Mouse (Mus musculus) megakaryocyte, adult 5-6 weeks (primary cell): ENCODE measurements around the gene Trabd2b. TPM values are rescaled to one million over a fixed set of nuclear protein-coding genes. Genes with fewer than 3 reads are reported as not detected.

Source experiments
- ATAC-seq: 2 replicates; pipeline ENCODE4 v1.8.0; 2016; ENCODE audit warnings: mild to moderate bottlenecking, inconsistent platforms; ENCODE audit not compliant: poor library complexity, severe bottlenecking
- total RNA-seq, 2 experiments: library from RNA; stranded (forward) in 1 of 2; stranded (reverse) in 1 of 2; fragments of 153-499, 151-499 nt in 1 of 2; fragments of 221-1000, 200-1000 nt in 1 of 2; gene quantifications; 2 replicates each; pipeline versions ENCODE4 v1.2.3 to v1.2.4; 2015 to 2017

The Trabd2b gene
- total RNA-seq (2015): not detected in 2 replicates
- under 0.01 TPM in 1 of 2 replicates, not detected in the other for total RNA-seq (2017)

- ATAC-seq: no peak
These were observed at the start of gene Trabd2b for GRCm38 (mm10) chr4:114406355-114407101. Gene Trabd2b, plus strand, starts transcription at chr4:114406724.

- ATAC-seq: no peak
These were observed 49.1 kb upstream of the Trabd2b start for GRCm38 (mm10) chr4:114357420-114357819.

- ATAC-seq: no peak
These were observed 47.6 kb upstream of the Trabd2b start for GRCm38 (mm10) chr4:114358874-114359273.

- ATAC-seq: no peak
These were observed 46.7 kb upstream of the Trabd2b start for GRCm38 (mm10) chr4:114359818-114360217.

GRCm38 (mm10) chr4:114361336-114361735, 45.2 kb upstream of the Trabd2b start:
- ATAC-seq: no peak

GRCm38 (mm10) chr4:114365000-114365399, 41.5 kb upstream of the Trabd2b start:
- no peak for ATAC-seq

GRCm38 (mm10) chr4:114365595-114365994, 40.9 kb upstream of the Trabd2b start:
- ATAC-seq: no peak

DNA sequence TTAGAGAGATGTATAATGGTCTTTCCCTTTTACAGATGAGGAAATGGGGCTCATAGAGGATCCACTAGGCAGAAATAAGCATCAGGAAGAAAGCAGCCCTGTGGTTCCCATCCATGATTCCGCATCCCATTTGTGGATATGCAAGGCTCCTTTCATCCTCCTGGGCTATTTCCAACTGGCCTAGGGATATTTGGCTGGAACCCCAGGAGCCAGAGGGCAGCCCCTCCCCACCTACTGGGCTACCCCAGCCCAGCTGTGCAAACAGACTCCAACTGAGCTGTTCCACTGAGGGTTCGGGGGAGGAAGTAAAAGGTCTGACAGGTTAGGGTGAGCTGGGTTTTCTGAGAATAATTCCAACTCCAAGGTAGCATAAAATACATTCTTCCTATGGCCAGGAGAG, 39.5 kb upstream of the Trabd2b start:
- ATAC-seq: no peak

- ATAC-seq: no peak
These were observed 38.7 kb upstream of the Trabd2b start for GRCm38 (mm10) chr4:114367840-114368239.

GRCm38 (mm10) chr4:114369591-114369990, 36.9 kb upstream of the Trabd2b start:
- ATAC-seq: no peak

- no peak for ATAC-seq
These were observed 35.4 kb upstream of the Trabd2b start for GRCm38 (mm10) chr4:114370935-114371715.

DNA sequence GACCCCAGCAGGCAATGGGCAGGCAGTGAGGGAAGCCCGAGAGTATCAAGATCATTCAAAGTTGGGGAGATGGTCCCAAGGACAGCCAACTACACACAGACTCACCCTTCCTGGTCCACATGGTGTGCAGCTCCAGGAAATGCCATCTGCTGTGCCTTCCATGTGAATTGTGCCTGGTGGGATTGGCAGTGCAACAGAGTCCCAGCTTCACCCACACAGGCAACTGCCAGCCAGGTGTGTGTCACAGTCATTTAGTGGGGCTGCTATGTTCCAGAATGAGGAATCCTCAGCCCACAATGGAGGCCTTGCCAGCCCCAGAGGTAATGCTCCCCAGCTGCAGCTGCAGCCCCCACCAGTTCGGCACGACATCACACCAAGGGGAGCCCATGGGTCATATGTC, 33.8 kb upstream of the Trabd2b start:
- ATAC-seq: no peak

GRCm38 (mm10) chr4:114374330-114374729, 32.2 kb upstream of the Trabd2b start:
- no peak for ATAC-seq

DNA sequence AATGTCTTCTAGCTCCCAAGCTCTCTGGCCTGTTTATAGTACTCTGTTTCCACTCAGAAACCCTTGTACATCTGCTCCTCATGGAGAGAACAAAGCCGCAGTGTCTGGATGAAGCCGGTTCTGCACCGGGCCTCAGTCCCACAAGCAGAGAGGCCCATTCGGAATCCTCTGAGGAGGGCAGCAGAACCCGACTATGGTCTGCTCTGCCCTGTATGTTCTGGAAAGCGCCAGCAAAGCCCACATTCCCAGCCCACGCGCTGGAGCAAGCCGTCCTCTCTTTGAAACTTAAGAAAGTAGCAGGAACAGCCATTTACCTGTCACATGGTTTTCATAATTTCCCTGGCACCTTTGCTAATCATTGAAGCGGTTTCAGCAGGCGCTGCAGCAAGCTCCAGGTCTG, 29.0 kb upstream of the Trabd2b start:
- ATAC-seq: no peak

GRCm38 (mm10) chr4:114378512-114378911, 28.0 kb upstream of the Trabd2b start:
- ATAC-seq: no peak

- ATAC-seq: no peak
These were observed 27.0 kb upstream of the Trabd2b start for GRCm38 (mm10) chr4:114379416-114379956.

- no peak for ATAC-seq
These were observed 23.9 kb upstream of the Trabd2b start for GRCm38 (mm10) chr4:114382627-114383026.

DNA sequence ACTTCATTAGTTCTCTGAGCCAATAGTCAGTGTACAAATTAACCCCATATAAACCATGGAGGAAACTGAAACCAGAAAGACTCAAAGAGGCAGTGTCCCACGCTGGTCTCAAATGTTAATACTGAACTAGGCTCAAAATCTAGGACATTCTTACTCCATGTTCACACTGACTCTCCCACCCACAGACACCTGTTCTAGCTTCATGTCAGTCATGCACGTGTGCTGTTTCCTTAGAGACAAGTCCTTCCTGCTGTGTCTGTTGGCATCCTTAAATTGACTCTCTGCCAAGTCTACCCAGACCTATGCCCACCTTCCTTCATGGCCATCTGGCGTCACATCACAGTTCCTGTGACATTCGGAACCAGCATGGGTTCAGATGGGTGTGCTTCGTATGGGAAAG, 21.3 kb upstream of the Trabd2b start:
- ATAC-seq: no peak

DNA sequence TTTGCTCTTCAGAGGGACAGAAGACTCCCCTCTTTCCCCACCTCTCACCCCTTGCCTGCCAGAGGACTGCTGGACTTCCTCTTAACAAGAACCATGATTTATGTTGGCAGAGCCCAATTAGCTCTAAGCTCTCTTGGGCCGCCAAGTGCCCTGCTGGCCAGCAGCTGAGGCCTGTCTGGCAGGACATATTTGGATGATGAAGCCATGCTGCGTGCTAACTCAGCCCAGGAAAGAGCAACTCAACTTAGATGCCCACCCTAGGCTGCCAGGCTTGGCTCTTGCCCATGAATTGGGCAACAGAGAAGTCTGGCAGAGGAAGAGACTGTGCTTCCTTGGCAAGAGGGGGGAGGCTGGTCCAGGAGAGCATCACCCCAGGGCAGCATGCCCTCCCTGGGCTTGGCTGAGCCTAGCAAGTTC, 20.1 kb upstream of the Trabd2b start:
- ATAC-seq: no peak

DNA sequence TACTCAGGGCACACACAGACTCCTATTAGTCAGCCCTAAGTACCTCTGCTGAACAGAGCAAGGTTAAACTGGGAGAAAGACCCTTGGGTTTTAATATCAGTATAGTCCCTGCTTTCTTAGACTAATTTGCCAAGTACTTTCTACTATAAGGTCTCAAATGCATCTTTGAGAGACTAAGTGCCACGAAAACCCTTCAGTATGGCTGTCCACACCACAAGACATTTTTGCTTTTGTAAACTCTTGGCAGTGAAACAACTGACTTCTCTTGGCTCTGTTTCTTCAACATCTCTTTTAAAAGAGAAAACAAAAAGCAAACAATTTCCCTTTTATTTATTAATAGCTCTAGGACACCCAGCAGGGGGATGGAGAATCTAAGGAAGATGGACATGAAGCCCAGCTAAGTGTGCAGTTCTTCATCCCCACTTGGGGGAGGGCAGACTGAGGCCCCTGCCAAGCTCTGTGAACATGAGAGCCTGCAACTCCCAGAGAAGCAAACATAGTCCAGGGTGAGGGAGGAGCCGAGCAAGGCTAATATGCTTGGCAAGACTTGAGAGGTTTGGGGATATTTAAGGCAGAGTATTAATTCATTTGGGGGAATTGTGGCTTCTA, 18.9 kb upstream of the Trabd2b start:
- ATAC-seq: no peak

DNA sequence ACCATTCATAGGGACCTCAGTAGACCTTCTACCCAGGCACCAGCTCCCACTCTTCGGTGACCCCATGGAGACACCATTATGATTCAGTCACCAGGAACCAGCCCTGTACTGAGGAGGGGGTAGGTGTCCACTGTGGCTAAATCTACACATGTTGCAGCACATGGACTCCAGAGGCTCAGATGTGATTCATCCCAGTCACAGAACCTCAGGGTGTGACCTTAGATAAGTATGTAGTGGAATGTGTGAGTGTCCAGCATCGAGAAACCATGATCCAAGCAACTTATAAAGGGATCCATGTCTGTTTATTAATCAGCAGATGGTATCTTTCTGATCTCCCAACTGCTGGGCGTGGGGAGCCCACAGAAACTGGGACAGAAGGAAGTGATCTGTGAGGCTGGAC, 18.2 kb upstream of the Trabd2b start:
- ATAC-seq: no peak
